8 mouse cellular contexts compared by ENCODE assay signal in genomic region chr1:86421007-86421406, GRCm38 (mm10). TPM values are rescaled to one million over a fixed set of nuclear protein-coding genes. Genes with fewer than 3 reads are reported as not detected.
A peak's percentile ranks its signal among the peaks of the same experiment; 100 is the strongest.
DNase-seq lines count a peak whose midpoint lies in the region; ATAC-seq and TF ChIP-seq lines count a peak whose summit lies in the region.

No protein-coding gene starts in this region.

- H3K27me3 ChIP-seq in forebrain, embryonic 14.5 days (replicated peaks; ENCODE audit: control insufficient read depth, insufficient read depth, low read length), result no peaks in the 10 kb centered on the region
- H3K27me3 ChIP-seq in forebrain, embryonic 16.5 days (replicated peaks; ENCODE audit: control insufficient read depth, insufficient read depth, low read length), result no peaks in the 10 kb centered on the region
- no peaks in the 10 kb centered on the region for H3K27me3 ChIP-seq in thymus, adult 2 months (ENCODE audit: control insufficient read depth, insufficient read depth, low read length)
- no peaks in the 10 kb centered on the region for H3K27me3 ChIP-seq in limb, embryonic 10.5 days (ENCODE audit: low read depth, poor library complexity, severe bottlenecking)
- no peaks in the 10 kb centered on the region for H3K27me3 ChIP-seq in testis, adult 2 months (ENCODE audit: control insufficient read depth, insufficient read depth, low read length)
- no peaks in the 10 kb centered on the region for H3K27me3 ChIP-seq in liver, embryonic 12.5 days (replicated peaks)

- H3K9me3 ChIP-seq in forebrain, embryonic 14.5 days (replicated peaks; ENCODE audit: control insufficient read depth, low read length), result no peaks in the 10 kb centered on the region
- no peaks in the 10 kb centered on the region for H3K9me3 ChIP-seq in forebrain, embryonic 16.5 days (ENCODE audit: control insufficient read depth, low read length)
- no peaks in the 10 kb centered on the region for H3K9me3 ChIP-seq in limb, embryonic 10.5 days (replicated peaks)
- no peaks in the 10 kb centered on the region for H3K9me3 ChIP-seq in liver, embryonic 12.5 days (replicated peaks)

- H3K4me2 ChIP-seq in forebrain, embryonic 14.5 days (ENCODE audit: low read length), result no peak overlapping the region
- no peak overlapping the region for H3K4me2 ChIP-seq in forebrain, embryonic 16.5 days (ENCODE audit: low read length)
- no peak overlapping the region for H3K4me2 ChIP-seq in liver, embryonic 12.5 days

- no peak for DNase-seq in forebrain, embryonic 14.5 days (ENCODE audit: low spot score)
- no peak for DNase-seq in thymus, adult 2 months
- no peak for DNase-seq in thymus, postnatal 0 days (ENCODE audit: low spot score)
- no peak for DNase-seq in limb, embryonic 10.5 days (ENCODE audit: low spot score)
- no peak for DNase-seq in liver

- H3K9ac ChIP-seq in forebrain, embryonic 14.5 days (ENCODE audit: low read length), result peak overlapping the region; percentile 10; the same call in 1 of the 2 replicates
- H3K9ac ChIP-seq in forebrain, embryonic 16.5 days (replicated peaks; ENCODE audit: low read depth, low read length), result no peak overlapping the region
- no peak overlapping the region for H3K9ac ChIP-seq in liver, embryonic 12.5 days

- WGBS in forebrain, embryonic 14.5 days, result 16% methylated on average over 10 of the region's 10 CpGs
- WGBS in forebrain, embryonic 16.5 days, result 18% methylated on average over 10 of the region's 10 CpGs
- WGBS in thymus, adult 2 months, result 91% methylated on average over 10 of the region's 10 CpGs
- WGBS in limb, embryonic 10.5 days, result 40% methylated on average over 10 of the region's 10 CpGs
- WGBS in liver, embryonic 12.5 days (ENCODE audit: insufficient replicate concordance), result 68% methylated on average over 10 of the region's 10 CpGs

- H3K27ac ChIP-seq in forebrain, embryonic 14.5 days (ENCODE audit: low read depth, low read length), result 0 out of 2 replicates have a peak overlapping the region, but pooled peaks have one; percentile 15
- no peak overlapping the region for H3K27ac ChIP-seq in forebrain, embryonic 16.5 days (ENCODE audit: low read length)
- H3K27ac ChIP-seq in thymus, adult 2 months (ENCODE audit: control insufficient read depth, insufficient read depth, low read length), result peak overlapping the region; percentile 92; the same call in 1 of the 2 replicates
- H3K27ac ChIP-seq in limb, embryonic 10.5 days, result peak overlapping the region; percentile 81
- peak overlapping the region; percentile 68 for H3K27ac ChIP-seq in testis, adult 2 months (ENCODE audit: control insufficient read depth, insufficient read depth, low read depth, low read length)
- no peak overlapping the region for H3K27ac ChIP-seq in liver, embryonic 12.5 days

- H3K4me3 ChIP-seq in forebrain, embryonic 14.5 days (ENCODE audit: low read depth, low read length), result no peak overlapping the region
- H3K4me3 ChIP-seq in forebrain, embryonic 16.5 days (replicated peaks; ENCODE audit: low read length), result no peak overlapping the region
- H3K4me3 ChIP-seq in thymus, adult 2 months (ENCODE audit: control insufficient read depth, insufficient read depth, low read length), result no peak overlapping the region
- no peak overlapping the region for H3K4me3 ChIP-seq in limb, embryonic 10.5 days
- peak overlapping the region; percentile 40 for H3K4me3 ChIP-seq in testis, adult 2 months (ENCODE audit: control insufficient read depth, low read depth, low read length)
- H3K4me3 ChIP-seq in liver, embryonic 12.5 days, result no peak overlapping the region

- peaks cover 5% of the 10 kb centered on the region; the same call in 1 of the 2 replicates for H3K4me1 ChIP-seq in forebrain, embryonic 14.5 days (ENCODE audit: control insufficient read depth, insufficient read depth, low read length)
- peaks cover 8% of the 10 kb centered on the region for H3K4me1 ChIP-seq in forebrain, embryonic 16.5 days (replicated peaks; ENCODE audit: control insufficient read depth, insufficient read depth, low read length)
- peaks cover 56% of the 10 kb centered on the region for H3K4me1 ChIP-seq in thymus, adult 2 months (replicated peaks; ENCODE audit: control insufficient read depth, insufficient read depth, low read length)
- peaks cover 35% of the 10 kb centered on the region for H3K4me1 ChIP-seq in limb, embryonic 10.5 days
- H3K4me1 ChIP-seq in testis, adult 2 months (ENCODE audit: control insufficient read depth, insufficient read depth, low read length), result peaks cover 11% of the 10 kb centered on the region
- H3K4me1 ChIP-seq in liver, embryonic 12.5 days, result 0 out of 2 replicates have a peak, but pooled peaks cover 1% of the 10 kb centered on the region

- TF ChIP-seq CTCF in thymus, adult 2 months (IDR thresholded peaks at IDR 0.05; ENCODE audit: borderline replicate concordance, control insufficient read depth, extremely low read depth, insufficient read depth, low read length, poor library complexity), result no peak
- no peak for TF ChIP-seq CTCF in testis, adult 2 months (IDR thresholded peaks at IDR 0.05; ENCODE audit: control insufficient read depth, insufficient read depth, insufficient replicate concordance, low read depth, low read length)

- ATAC-seq in forebrain, embryonic 14.5 days, result no peak
- ATAC-seq in forebrain, embryonic 16.5 days, result no peak
- ATAC-seq in liver, embryonic 12.5 days, result no peak

- no peaks in the 10 kb centered on the region for H3K36me3 ChIP-seq in forebrain, embryonic 14.5 days (ENCODE audit: control insufficient read depth, insufficient read depth, low read length)
- no peaks in the 10 kb centered on the region for H3K36me3 ChIP-seq in forebrain, embryonic 16.5 days (ENCODE audit: control insufficient read depth, insufficient read depth)
- no peaks in the 10 kb centered on the region for H3K36me3 ChIP-seq in thymus, adult 2 months (ENCODE audit: control insufficient read depth, insufficient read depth, low read length)
- no peaks in the 10 kb centered on the region for H3K36me3 ChIP-seq in limb, embryonic 10.5 days
- no peaks in the 10 kb centered on the region for H3K36me3 ChIP-seq in testis, adult 2 months (ENCODE audit: control insufficient read depth, insufficient read depth, low read length)
- no peaks in the 10 kb centered on the region for H3K36me3 ChIP-seq in liver, embryonic 12.5 days

- TF ChIP-seq POLR2A in thymus, adult 2 months (IDR thresholded peaks at IDR 0.05; ENCODE audit: control insufficient read depth, extremely low read depth, insufficient read depth, low read length, poor library complexity), result no peak
- no peak for TF ChIP-seq POLR2A in testis, adult 2 months (IDR thresholded peaks at IDR 0.05; ENCODE audit: control insufficient read depth, low read depth, low read length)

RNA-seq across cellular contexts. Expression of gene Nmur1, which starts 5.0 kb away (rescaled TPM):
- polyA plus RNA-seq in forebrain, embryonic 14.5 days (2014; fragmentation: Nextera tagmentation; extraction: Ambion mirVana), result not detected in 2 replicates
- polyA plus RNA-seq in forebrain, embryonic 16.5 days (2015; fragmentation: Nextera tagmentation; extraction: Ambion mirVana), result not detected in 2 replicates
- polyA plus RNA-seq in thymus, adult 2 months (2012; rRNA removed), result 0.44 and 0.64 TPM in 2 replicates
- polyA plus RNA-seq in thymus, postnatal 0 days (2015; fragmentation: Nextera tagmentation; extraction: Ambion mirVana), result 0.17 TPM in 1 of 2 replicates, not detected in the other
- 0.15 and 0.24 TPM in 2 replicates for polyA plus RNA-seq in limb, embryonic 10.5 days (2016; fragmentation: Nextera tagmentation; extraction: Ambion mirVana)
- polyA plus RNA-seq in testis, adult 2 months (2012; rRNA removed), result 11.7 and 23.8 TPM in 2 replicates
- 0.19 TPM in 1 of 2 replicates, not detected in the other for polyA plus RNA-seq in liver, embryonic 12.5 days (2016; fragmentation: Nextera tagmentation; extraction: Ambion mirVana)

RNA-seq across cellular contexts. Expression of gene Tex44, which starts 5.1 kb away (rescaled TPM):
- not detected in 2 replicates for polyA plus RNA-seq in forebrain, embryonic 14.5 days (2014; fragmentation: Nextera tagmentation; extraction: Ambion mirVana)
- not detected in 2 replicates for polyA plus RNA-seq in forebrain, embryonic 16.5 days (2015; fragmentation: Nextera tagmentation; extraction: Ambion mirVana)
- polyA plus RNA-seq in thymus, adult 2 months (2012; rRNA removed), result 0.74 and 1.2 TPM in 2 replicates
- 0.08 TPM in 1 of 2 replicates, not detected in the other for polyA plus RNA-seq in thymus, postnatal 0 days (2015; fragmentation: Nextera tagmentation; extraction: Ambion mirVana)
- polyA plus RNA-seq in limb, embryonic 10.5 days (2016; fragmentation: Nextera tagmentation; extraction: Ambion mirVana), result not detected in 2 replicates
- polyA plus RNA-seq in testis, adult 2 months (2012; rRNA removed), result 140 and 142 TPM in 2 replicates
- polyA plus RNA-seq in liver, embryonic 12.5 days (2016; fragmentation: Nextera tagmentation; extraction: Ambion mirVana), result not detected in 2 replicates

Comparison
In these comparisons a context has a peak if more than half of its experiments do, and no peak if none do; other contexts are left out.
1. H3K27ac ChIP-seq: peak in forebrain, embryonic 14.5 days (single experiment), thymus, adult 2 months (single experiment), limb, embryonic 10.5 days (single experiment) and testis, adult 2 months (single experiment); none in forebrain, embryonic 16.5 days (single experiment) and liver, embryonic 12.5 days (single experiment).
2. RNA of gene Tex44, which starts 5.1 kb away (polyA plus RNA-seq): 140 to 142 TPM in testis, adult 2 months; 0.74 to 1.2 TPM in thymus, adult 2 months, 0.08 TPM in thymus, postnatal 0 days, not detected in forebrain, embryonic 14.5 days, not detected in forebrain, embryonic 16.5 days, not detected in limb, embryonic 10.5 days and not detected in liver, embryonic 12.5 days; every median in the first group is over 10 times any median in the second.